Mouse (Mus musculus) heart, adult 2 months (tissue): Measurements from ENCODE around the gene Hmox2.

ENCODE experiments used
- CTCF ChIP-seq: fragments of 200-600 bp; IDR thresholded peaks from 2 replicates; pipeline ENCODE4 v1.8.1; 2022; ENCODE audit warnings: antibody characterized with exemption, mild to moderate bottlenecking, moderate library complexity
- POLR2A ChIP-seq: fragments of 200-500 bp; IDR thresholded peaks from 2 replicates; pipeline ENCODE4 v1.6.1; 2011; ENCODE audit warnings: mild to moderate bottlenecking, low read depth, low read length, control low read depth; ENCODE audit not compliant: insufficient read depth

DNA sequence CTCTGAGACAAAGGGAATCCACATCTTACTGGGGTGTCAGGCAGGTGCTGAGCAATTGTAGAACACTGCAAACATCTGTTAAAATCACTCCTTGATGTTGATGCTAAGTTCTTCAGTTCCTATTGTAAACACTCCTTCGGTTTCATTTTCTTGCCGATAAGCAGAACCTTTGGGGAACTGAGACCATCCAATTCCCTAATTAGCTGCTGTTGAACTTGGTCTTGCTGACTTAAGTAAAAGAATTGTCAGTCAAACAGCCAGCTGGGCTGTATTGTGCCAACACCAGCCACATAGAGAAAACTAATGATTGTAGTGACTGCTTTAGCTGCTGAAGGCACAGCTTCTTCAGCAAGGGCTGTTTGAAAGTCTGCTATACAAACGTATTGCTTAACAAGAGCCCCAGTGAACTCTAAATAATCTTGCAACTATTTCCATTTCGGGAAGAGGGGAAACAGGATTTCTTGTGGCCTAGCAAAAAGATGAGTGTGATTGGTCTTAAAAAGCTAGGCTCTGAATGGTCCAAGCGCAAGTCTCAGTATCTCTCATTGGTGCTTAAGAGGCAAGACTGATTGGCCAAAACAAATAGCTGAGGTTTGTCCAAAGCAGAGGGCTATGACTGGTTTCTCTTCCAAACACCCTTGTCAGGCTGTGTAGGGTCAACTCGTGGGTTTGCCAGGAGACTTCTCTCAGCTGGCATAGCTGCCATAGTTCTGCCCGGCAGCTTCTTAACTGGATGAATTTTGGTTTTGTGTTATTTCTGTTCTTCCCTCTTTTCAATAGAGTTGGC is 3.8 kb upstream of the Hmox2 start:
- no peak for TF ChIP-seq CTCF
- no peak for TF ChIP-seq POLR2A
